Mouse (Mus musculus) retina, embryonic 14.5 days (tissue): Measurements from ENCODE around the gene Ppt2.

Experiments
- DNase-seq: peaks from one replicate; pipeline ENCODE4 v3.0.0-alpha.2; 2015; ENCODE audit warnings: low spot score

Gene Ppt2

DNA sequence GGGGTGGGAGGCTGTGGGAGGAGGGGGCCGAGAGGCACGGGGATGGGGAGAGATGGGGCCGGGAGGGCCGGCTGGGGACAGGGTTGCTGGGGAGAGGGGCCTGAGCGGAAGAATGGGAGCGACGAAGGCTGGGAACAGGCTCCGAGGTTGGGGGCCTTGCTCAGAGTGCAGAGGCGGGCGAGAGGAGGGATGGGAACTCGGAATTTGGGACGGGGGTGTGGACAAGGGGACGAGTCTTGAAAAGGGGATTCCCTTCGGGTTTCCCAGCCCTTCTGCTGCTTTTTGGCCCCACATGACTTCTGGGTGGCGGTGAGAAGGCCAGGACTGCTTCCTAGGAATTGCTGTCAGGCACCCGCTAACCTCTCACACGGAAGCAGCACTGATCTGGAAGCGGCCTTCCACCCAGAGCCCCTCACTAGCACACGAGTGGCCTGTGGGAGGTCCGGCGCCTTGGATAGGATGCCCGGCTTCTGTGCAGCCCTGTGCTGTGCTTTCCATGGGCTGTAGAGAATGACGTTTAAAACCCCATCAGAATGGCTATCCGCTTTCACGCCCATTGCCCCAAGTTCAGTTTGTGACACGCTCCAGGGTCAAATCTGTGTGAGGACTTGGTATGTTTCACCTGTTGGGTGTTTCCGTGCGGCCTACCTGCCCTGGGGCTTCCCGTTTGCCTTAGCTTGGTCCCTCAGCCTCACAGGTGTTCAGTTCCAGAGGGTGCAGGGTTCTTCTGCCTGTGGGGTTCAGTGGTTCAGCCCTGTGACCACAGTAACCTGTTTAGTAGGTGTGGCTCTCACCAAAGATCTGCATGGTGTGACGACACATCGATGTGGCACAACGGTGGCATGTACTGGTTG, 21.9 kb downstream of the Ppt2 start:
- DNase-seq, result peak; percentile 30

DNA sequence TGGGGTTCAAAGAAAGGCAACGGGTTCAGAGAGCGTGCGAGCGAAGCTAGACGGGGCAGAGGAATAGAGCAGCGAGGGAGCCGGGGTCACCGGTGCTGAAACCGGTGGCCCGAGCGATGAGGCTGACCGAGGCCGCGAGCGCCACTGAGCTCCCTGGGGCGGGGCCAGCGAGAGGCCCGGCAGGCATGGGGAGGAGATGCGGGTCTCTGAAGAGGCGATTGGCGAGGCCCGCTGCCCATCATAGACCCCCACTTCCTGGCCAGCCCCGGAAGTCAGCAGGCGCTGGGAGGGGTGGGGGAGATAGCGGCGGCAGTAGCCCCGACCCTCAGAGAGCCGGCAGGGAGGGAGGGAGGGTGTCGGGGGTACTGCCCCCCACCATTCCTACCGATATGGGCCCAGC, 22.7 kb downstream of the Ppt2 start:
- peak; percentile 97 for DNase-seq

DNA sequence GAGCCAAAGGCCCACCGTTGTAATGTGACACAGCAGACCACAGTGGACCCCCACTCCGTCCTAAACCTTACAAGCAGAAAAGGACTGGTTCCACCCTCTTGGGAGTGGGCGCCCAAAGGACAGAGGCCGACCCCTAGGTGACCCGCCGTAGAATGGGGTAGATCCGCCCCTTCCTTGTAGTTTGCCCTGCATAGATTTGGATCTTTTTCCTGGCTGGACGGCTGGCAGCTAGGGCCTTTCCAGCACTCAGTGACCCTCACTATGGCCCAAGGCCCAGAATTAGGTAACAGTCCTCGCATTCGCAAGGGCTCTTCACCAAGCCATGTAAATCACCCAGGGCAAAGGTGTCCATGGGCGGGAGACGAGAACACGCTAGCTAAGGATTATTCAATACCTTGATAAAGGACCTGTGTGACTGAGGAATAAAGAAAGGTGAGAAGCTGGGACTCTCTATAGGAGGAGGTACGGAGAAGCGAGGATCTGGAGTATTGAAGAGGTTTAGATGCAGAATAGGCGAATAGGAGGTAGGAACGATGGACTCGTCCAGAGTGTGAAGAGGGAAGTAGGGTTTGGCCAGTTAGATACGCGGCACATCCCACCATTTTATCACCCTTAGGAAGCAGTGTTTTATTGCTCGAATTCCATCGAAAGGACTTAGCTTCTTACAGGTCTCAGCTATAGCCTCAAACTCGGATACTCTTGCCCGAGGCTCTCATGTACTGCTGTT, 23.6 kb downstream of the Ppt2 start:
- DNase-seq, result peak; percentile 14

DNA sequence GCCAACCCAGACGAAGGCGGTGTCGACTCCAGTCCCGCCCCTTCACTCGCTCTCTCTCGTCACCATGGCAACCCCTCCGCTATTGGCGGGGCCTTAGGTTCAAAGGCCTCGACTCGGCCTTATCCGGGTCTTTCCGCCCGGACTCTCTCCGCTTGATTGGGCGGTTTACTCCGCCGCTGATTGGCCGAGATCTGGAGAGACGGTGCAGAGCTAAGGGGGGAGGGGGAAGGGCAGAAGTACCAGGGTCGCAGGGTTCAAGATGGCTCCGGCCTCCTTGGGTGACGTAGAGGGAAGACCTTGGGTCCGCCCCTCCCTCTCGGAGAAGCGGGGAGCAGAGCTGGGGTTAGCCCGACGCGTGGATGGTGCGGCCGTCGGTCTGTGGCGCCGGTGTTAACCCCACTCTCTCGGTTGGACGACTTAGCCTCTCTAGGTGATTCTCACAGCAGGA, 24.2 kb downstream of the Ppt2 start, which contains the start of gene Agpat1:
TSS of gene Agpat1 (plus strand) at position 202 of the 448 bp plus-strand sequence.
- peak; percentile 100 for DNase-seq

DNA sequence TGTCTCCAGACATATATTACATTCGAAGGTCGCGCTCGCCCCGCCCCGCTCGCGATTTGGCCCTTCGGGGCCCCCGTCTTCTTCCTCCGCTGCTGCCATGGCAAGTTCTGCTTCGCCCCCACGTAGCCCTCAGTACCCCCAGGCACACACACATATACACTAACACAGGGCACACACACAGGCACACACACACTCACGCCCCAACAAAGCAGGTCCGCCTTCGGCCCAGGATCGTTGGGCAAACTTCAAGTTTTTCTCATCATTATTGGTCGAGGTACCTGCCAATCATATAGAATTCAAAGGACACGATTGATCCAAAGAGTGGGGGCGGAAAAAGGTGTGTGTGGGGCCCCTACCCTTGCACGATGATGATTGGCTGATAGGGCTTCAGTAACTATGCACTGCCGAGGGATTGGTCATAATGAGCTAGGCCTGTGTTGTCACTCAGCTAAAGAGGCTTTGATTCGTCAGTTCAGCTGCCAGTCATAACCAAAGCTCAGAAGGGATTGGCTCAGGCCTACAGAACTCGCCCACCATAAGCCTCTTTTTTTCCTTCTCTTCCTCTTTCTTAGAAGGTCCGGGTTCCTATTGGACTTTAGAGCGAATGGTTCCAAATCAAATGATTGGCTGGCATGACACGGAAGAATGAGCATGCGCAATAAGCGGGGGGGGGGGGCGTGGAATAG, 24.8 kb downstream of the Ppt2 start, which contains the start of gene Rnf5:
TSS of gene Rnf5 (minus strand) at position 316 of the 686 bp plus-strand sequence.
- peak; percentile 100 for DNase-seq

DNA sequence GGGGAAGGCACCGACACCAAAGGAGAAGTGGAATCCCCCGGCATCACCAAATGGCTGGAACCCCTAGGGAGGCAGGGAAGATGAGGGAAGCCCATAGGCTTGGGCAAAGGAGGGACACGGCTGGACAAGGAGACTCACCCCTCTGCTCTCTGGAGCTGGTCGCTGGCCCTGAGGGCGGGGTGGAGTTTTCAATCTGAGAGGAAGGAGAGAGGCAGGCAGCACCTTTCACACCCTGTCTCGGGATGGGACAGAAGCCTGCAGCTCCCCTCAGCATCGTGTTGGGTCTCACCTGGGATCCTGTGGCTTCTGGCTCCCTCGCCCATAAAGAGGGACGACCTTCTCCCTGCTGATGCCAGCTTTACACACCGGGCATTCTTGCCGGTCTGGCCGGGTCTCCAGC, 26.5 kb downstream of the Ppt2 start:
- no peak for DNase-seq

DNA sequence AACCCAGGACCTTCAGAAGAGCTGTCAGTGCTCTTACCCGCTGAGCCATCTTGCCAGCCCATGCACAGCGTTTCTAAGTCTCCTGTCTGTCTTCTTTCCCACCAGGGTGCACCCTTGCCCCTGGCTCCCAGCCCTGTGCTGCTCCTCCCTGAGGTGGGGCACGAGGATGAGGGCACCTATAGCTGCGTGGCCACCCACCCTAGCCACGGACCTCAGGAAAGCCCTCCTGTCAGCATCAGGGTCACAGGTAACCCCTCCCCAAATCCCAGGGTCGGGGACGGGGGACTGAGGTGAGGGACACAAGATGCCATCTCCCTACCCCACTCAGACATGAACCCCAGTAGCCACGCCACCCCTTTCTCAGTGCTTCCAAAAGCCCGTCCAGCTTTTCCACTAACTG, 28.4 kb downstream of the Ppt2 start:
- DNase-seq, result no peak

DNA sequence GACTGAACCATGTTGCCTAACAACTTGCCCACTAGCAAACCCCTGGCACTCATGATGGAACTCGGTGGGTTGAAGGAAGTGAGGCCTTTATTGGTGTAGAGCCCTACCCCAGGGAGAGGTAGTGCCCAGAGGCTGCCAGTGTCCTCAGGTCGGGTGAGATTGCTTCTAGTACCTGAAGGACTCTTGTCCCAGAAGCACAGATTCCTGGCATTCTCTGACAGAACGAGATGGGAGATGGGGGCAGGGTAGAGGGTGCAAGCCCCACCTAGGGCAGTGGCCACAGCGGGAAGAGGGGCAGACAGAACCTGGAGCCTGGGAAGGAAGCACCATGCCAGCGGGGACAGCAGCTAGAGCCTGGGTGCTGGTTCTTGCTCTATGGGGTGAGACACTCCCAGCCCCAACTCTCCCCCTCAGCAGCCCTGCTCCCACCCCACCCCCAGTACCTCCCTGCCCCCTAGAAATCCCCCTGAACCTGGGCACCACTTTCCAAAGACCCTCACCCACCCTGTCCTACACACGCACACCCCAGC, 30.7 kb downstream of the Ppt2 start, which contains the start of gene Ager:
TSS of gene Ager (plus strand) at position 297 of the 530 bp plus-strand sequence.
- DNase-seq, result no peak

DNA sequence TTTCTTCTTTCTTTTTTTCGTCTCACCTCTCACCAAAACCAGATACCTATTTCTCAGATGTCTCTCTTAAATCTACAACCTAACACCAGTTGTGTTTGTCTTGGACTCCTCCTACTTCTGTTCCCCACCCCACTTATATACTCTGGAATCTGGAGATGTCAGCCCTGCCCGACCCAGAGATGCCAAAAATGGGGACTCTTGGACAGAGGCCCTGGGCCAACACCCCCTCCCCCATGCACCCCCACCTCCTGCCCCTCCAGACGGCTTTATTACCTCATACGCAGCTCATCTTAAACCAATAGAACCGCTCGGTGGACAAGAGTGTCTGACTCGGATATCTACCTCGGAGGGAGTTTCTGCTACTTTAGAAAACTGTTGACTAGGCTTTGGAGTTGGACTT, 32.2 kb downstream of the Ppt2 start:
- no peak for DNase-seq

DNA sequence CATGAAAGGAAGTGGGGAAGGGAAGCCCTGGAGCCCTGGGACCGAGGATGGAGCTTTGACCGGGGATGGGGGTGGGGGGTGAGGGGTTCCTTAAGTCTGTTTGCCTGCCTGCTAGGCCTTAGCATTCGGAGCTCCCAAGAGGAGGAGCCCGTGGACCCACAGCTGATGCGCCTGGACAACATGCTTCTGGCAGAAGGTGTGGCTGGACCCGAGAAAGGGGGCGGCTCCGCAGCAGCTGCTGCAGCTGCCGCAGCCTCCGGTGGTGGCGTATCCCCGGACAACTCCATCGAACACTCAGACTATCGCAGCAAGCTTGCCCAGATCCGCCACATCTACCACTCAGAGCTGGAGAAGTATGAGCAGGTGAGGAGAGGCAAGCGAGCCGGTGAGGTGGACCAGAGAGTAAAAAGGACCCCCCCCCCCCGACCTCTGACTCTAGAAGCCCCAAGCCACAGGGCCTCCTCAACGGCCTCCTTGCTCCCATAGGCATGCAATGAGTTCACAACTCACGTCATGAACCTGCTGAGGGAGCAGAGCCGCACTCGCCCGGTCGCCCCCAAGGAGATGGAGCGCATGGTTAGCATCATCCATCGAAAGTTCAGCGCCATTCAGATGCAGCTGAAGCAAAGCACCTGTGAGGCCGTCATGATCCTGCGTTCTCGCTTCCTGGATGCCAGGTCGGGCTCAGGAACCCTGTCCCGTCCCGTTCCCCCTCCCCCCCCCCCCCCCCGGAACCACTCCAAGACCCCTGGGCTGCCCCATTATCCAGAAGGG, 34.4 kb downstream of the Ppt2 start:
- DNase-seq, result peak; percentile 49

DNA sequence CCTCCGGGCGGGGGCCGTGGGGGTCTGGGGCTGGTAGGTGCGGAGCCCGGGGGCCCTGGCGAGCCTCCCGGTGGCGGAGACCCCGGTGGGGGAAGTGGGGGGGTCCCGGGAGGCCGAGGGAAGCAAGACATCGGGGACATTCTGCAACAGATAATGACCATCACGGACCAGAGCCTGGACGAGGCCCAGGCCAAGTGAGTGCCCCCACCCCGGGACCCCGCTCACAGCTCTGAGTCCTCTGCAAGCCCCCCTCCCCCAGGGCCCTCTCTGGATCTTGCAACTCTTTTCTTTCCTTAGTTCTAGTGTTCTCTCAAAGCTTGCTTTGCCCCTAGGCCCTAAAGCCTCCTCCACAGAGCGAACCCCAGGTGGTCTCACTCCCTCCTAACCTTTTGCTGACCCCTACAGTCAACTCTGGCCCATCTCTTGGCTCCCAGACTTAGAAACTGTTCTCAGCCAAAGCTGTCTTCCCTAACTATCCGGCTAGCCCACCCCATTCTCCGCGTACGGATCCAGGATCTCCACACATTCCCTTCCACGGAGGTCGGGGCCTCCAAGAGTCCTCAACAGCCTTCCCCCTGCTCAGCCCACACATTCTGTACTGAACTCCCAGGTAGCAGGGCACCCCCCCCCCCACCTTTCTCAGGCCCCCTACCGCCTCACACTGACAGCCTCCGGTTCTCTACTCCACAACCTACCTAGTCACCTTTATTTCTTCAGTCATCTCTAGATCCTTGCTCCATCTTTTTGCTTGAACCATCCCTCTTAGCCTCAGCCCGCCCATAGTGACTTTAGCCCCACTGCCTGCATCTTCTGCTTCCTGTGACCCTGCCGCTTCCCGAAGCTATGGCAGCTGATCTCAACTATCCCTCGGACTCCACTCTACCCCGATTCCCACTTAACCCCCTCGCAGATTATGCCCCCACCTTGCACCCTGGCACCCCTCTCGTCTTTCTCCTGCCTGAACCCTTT, 35.4 kb downstream of the Ppt2 start:
- DNase-seq, result peak; percentile 59

DNA sequence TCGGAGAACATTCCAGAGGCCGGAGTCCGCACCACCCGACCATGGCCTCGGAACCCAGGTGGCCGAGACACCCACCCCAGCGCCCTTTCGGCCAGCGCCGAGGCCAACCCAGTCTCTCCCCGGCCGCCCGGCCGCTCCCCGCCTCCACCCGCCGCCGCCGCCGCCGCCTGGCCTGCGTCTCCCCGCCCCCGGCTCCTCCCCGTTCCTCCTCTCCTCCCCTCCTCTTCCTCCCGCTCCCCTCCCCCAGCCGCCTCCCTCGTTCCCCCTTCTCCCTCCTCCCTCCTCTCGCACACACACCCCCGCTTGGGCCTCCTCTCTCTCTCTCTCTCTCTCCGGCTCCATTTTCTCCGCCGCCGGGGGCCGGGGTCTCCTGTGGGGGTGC, 36.3 kb downstream of the Ppt2 start:
- DNase-seq, result no peak

DNA sequence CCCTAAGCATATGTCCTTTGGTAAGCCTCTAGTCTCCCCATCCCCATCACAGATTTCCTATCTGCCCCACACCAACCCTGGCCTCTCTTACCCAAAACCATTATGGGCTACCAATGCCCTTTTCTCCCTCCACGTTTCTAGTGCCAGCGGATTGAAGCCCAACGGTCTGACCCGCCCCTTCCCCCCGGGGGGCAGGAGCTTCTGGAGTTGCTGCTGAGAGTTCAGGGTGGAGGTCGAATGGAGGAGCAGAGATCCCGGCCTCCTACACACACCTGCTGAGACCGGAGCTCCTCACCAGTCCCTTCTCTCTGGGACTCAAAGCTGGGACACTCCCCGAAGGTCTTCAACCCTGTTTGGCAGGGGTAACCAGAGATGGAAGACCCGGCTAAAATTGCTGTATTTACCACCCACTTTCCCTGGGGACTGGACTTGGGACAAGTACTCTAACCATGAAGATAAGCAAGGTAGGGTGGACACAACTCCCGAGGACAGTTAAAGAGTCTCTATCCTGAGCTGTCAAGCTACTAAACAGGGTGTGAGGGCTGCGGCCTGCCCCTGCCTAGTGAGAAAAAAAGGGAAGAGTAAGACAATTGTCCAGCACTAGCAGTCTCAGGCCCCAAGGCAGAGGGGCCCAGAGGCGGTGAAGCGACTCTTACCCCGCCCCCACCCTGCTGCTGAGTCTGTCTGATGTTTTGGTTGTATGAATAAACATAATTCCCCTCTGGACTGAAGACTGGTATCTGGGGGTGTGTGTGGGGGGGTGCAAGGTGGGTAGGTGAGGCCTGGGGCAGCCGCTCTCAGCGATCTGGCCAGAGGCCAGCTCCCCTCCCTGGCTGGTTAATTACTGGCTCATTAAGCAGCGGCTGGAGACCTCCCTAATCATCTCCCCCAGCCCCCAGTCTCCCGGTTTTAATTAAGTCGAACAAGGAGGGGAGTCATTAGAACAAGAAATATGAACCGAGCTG, 37.0 kb downstream of the Ppt2 start, which contains the start of gene Pbx2:
TSS of gene Pbx2 (plus strand) at position 238 of the 965 bp plus-strand sequence.
- DNase-seq, result peak; percentile 88

DNA sequence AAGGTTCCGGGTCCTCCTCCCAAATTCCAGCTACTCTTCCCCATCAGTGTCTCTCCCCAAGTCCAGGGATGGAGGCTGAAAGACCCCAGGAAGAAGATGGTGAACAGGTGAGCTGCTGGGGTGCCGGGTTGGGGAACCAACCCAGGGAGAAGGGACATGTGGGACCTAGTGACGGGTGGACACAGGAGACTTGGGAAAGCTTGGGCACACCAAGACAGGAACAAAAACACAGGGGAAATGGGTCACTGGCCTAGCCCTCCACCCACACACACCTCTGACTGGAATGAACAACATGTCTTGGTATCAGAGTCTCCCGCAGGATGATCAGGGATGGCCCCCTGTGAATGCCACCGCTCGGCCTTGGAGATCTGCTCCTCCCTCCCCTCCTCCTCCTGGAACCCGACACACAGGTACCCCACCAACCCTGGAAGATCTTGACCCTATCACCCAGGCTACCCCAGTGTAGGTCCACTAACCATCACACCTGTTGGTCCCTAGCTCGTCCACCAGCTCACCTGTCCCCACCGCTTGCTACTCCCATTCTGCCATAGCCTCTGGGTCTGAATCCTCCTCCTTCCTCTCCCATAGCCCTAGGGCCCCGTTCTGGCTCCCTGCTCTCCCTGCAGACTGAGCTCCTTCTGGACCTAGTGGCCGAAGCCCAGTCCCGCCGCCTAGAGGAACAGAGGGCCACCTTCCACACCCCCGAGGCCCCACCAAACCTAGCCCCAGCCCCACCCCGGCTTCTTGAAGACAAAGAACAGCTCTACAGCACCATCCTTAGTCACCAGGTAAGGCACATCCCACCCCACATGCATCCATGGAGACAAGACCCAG, 37.9 kb downstream of the Ppt2 start:
- no peak for DNase-seq

DNA sequence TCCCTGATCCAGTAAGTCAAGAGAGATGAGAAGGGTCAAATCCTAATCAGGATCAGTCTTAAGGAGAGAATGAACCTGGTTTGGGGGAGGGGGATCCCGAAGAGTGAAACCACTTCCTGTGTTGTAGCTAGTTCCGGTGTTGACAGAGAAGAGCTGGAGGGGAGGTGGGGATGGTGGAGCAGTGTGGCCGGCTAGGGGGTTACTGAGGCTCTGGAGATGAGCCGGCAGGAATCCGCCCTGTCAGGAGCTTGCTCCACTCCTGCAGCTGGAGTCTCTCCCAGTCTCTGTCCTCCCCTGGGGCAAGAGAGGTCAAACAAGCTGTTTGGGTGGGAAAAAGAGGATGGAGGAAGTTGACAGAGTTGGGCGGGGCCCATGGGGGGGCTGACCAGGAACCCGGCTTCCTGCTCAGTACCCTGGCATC, 38.6 kb downstream of the Ppt2 start, which contains the start of gene Gpsm3:
TSS of gene Gpsm3 (plus strand) at position 126 of the 421 bp plus-strand sequence.
- DNase-seq, result peak; percentile 42

DNA sequence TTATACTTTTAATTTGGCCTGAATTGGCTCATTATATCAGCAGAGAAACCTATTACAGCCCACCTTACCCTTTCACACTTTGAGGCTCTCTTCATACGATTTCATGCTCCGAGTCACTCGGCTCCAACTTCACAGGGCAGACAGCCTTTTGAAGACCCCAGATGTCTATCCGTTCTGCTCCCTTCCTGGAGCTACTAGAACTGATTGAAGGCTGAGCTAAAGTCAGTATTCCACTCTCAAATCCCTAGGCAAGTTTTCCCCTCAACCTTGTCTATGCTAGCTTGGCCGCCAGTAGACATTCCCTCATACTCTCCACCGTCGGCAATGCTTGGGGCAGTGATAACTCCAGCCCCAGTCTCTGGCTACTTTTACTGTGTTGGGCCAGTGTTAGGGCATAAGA, 39.1 kb downstream of the Ppt2 start:
- no peak for DNase-seq

DNA sequence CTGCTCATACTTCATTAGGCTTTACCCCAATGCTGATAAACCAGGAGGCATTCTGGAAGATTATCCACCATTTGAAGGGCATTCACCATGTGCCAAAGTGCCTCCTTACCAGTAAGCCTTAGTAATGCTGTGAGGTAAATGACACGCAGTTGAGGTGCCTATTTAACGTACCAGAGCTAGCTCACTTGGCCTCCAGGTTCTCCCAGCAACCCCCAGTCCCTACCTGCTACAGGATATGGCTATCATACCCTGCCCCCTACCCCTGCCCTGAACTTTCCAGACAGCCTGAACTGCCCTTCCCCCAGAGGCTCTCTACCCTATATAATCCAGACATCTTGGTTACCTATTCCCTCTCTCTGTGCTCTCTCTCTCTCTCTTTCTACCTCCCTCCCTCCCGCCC, 39.5 kb downstream of the Ppt2 start:
- no peak for DNase-seq

DNA sequence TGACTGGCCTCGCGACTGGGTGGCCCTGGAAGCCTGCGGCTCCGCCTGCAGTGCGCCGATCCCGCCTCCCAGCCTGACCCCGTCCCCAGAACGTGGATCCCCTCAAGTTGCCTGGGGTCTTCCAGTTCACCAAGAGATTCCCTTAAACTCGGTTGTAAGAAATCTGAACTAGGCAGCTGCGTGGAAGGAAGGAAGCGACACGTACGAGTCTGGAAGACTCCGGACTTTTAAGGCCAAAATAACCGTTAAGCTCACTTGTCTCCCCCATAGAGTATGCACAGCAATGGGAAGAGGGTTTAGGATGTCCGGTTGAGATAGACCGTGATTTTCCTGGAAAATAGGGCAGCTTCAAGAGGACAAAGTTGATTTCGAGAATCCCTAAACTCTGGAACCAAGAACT, 40.5 kb downstream of the Ppt2 start:
- no peak for DNase-seq
